In genomic region chr5:74962771-74963170, GRCm38 (mm10) we compare ENCODE assay signal across 18 mouse cellular contexts.
A peak's percentile ranks its signal among the peaks of the same experiment; 100 is the strongest.
DNase-seq lines count a peak whose midpoint lies in the region; ATAC-seq and TF ChIP-seq lines count a peak whose summit lies in the region.
"Had no signal": no experiment of that assay in that cellular context is flagged by ENCODE, and none has a peak within 500 bp of the region (broad histone marks: within the 10 kb centered on the region; RNA-seq: fewer than 3 reads in every experiment).

No protein-coding gene starts in this region.

- no peak overlapping the region for H3K9ac ChIP-seq in forebrain, postnatal 0 days
- H3K9ac ChIP-seq in forebrain, embryonic 14.5 days (ENCODE audit: low read length): no peak overlapping the region
- H3K9ac ChIP-seq in heart, embryonic 16.5 days (ENCODE audit: low read length): no peak overlapping the region
- H3K9ac ChIP-seq in limb, embryonic 15.5 days: no peak overlapping the region
- H3K9ac ChIP-seq: embryonic facial prominence, embryonic 15.5 days; forebrain, embryonic 12.5 days; liver, embryonic 14.5 days; midbrain, embryonic 12.5 days had no signal

- H3K4me1 ChIP-seq in forebrain, postnatal 0 days (ENCODE audit: insufficient read depth): no peaks in the 10 kb centered on the region; the same call in 1 of the 2 replicates
- H3K4me1 ChIP-seq in forebrain, embryonic 14.5 days (ENCODE audit: control insufficient read depth, insufficient read depth, low read length): peaks cover 2% of the 10 kb centered on the region; the same call in 1 of the 2 replicates
- H3K4me1 ChIP-seq in heart, embryonic 16.5 days (ENCODE audit: control insufficient read depth, insufficient read depth, low read length): 0 out of 2 replicates have a peak, but pooled peaks cover 6% of the 10 kb centered on the region
- peaks cover 34% of the 10 kb centered on the region for H3K4me1 ChIP-seq in limb, embryonic 15.5 days
- H3K4me1 ChIP-seq: forebrain, embryonic 12.5 days had no signal

- H3K36me3 ChIP-seq in forebrain, postnatal 0 days (ENCODE audit: insufficient read depth): no peaks in the 10 kb centered on the region
- H3K36me3 ChIP-seq in forebrain, embryonic 14.5 days (ENCODE audit: control insufficient read depth, insufficient read depth, low read length): no peaks in the 10 kb centered on the region
- no peaks in the 10 kb centered on the region for H3K36me3 ChIP-seq in heart, embryonic 16.5 days (ENCODE audit: control insufficient read depth, insufficient read depth)
- no peaks in the 10 kb centered on the region for H3K36me3 ChIP-seq in limb, embryonic 15.5 days
- H3K36me3 ChIP-seq: embryonic facial prominence, embryonic 15.5 days; forebrain, embryonic 12.5 days; hindbrain, embryonic 10.5 days; midbrain, embryonic 12.5 days had no signal

- peak; percentile 32; the same call in 1 of the 2 replicates for ATAC-seq in forebrain, postnatal 0 days
- no peak for ATAC-seq in forebrain, embryonic 14.5 days
- peak; percentile 49; the same call in 1 of the 2 replicates for ATAC-seq in heart, embryonic 16.5 days (replicated peaks; ENCODE audit: extremely low read depth, insufficient read depth, low FRiP score)
- peak; percentile 63; the same call in 1 of the 2 replicates for ATAC-seq in limb, embryonic 15.5 days (ENCODE audit: insufficient number of reproducible peaks, low FRiP score, low TSS enrichment, low read depth)
- ATAC-seq: activated CD4-positive, CD25-positive, alpha-beta regulatory T cell, adult 4 months; Patski had no signal

- H3K27ac ChIP-seq in forebrain, postnatal 0 days (ENCODE audit: low read depth, low read length): no peak overlapping the region
- no peak overlapping the region for H3K27ac ChIP-seq in forebrain, embryonic 14.5 days (ENCODE audit: low read depth, low read length)
- H3K27ac ChIP-seq in heart, embryonic 16.5 days (ENCODE audit: low read length): no peak overlapping the region
- 0 out of 2 replicates have a peak overlapping the region, but pooled peaks have one; percentile 5 for H3K27ac ChIP-seq in limb, embryonic 15.5 days
- H3K27ac ChIP-seq: embryonic facial prominence, embryonic 15.5 days; forebrain, embryonic 12.5 days; hindbrain, embryonic 10.5 days; liver, embryonic 14.5 days; midbrain, embryonic 12.5 days had no signal

- WGBS in forebrain, postnatal 0 days: 56% methylated on average over 5 of the region's 5 CpGs
- WGBS in forebrain, embryonic 14.5 days: 73% methylated on average over 5 of the region's 5 CpGs
- 56% methylated on average over 5 of the region's 5 CpGs for WGBS in heart, embryonic 16.5 days
- WGBS in limb, embryonic 15.5 days: 31% methylated on average over 5 of the region's 5 CpGs

- no peak overlapping the region for H3K4me2 ChIP-seq in forebrain, postnatal 0 days (ENCODE audit: low read depth)
- no peak overlapping the region for H3K4me2 ChIP-seq in forebrain, embryonic 14.5 days (ENCODE audit: low read length)
- H3K4me2 ChIP-seq in heart, embryonic 16.5 days (ENCODE audit: low read depth, low read length): no peak overlapping the region
- H3K4me2 ChIP-seq in limb, embryonic 15.5 days: no peak overlapping the region
- H3K4me2 ChIP-seq: embryonic facial prominence, embryonic 15.5 days; forebrain, embryonic 12.5 days; midbrain, embryonic 12.5 days had no signal

- H3K27me3 ChIP-seq in forebrain, postnatal 0 days (ENCODE audit: insufficient read depth, low read length): no peaks in the 10 kb centered on the region; the same call in 1 of the 2 replicates
- 0 out of 2 replicates have a peak, but pooled peaks cover 5% of the 10 kb centered on the region for H3K27me3 ChIP-seq in forebrain, embryonic 14.5 days (replicated peaks; ENCODE audit: control insufficient read depth, insufficient read depth, low read length)
- H3K27me3 ChIP-seq in heart, embryonic 16.5 days (ENCODE audit: control insufficient read depth, insufficient read depth, low read length): no peaks in the 10 kb centered on the region; the same call in 1 of the 2 replicates
- H3K27me3 ChIP-seq in limb, embryonic 15.5 days: no peaks in the 10 kb centered on the region
- H3K27me3 ChIP-seq: embryonic facial prominence, embryonic 15.5 days; Patski had no signal

- H3K4me3 ChIP-seq in forebrain, postnatal 0 days (ENCODE audit: low read depth, low read length): no peak overlapping the region
- no peak overlapping the region for H3K4me3 ChIP-seq in forebrain, embryonic 14.5 days (ENCODE audit: low read depth, low read length)
- no peak overlapping the region for H3K4me3 ChIP-seq in heart, embryonic 16.5 days (ENCODE audit: low read length)
- no peak overlapping the region for H3K4me3 ChIP-seq in limb, embryonic 15.5 days
- H3K4me3 ChIP-seq: embryonic facial prominence, embryonic 15.5 days; forebrain, embryonic 12.5 days; hindbrain, embryonic 10.5 days; midbrain, embryonic 12.5 days had no signal

- TF ChIP-seq CTCF in forebrain, postnatal 0 days (IDR thresholded peaks at IDR 0.05; ENCODE audit: low read depth): no peak

- H3K9me3 ChIP-seq in forebrain, postnatal 0 days (ENCODE audit: low read length): no peaks in the 10 kb centered on the region
- no peaks in the 10 kb centered on the region for H3K9me3 ChIP-seq in forebrain, embryonic 14.5 days (replicated peaks; ENCODE audit: control insufficient read depth, low read length)
- H3K9me3 ChIP-seq in heart, embryonic 16.5 days (replicated peaks; ENCODE audit: control insufficient read depth, low read length): no peaks in the 10 kb centered on the region
- no peaks in the 10 kb centered on the region for H3K9me3 ChIP-seq in limb, embryonic 15.5 days
- H3K9me3 ChIP-seq: embryonic facial prominence, embryonic 15.5 days; forebrain, embryonic 12.5 days; hindbrain, embryonic 10.5 days; midbrain, embryonic 12.5 days had no signal

- no peak for DNase-seq in forebrain, postnatal 0 days
- DNase-seq in forebrain, embryonic 14.5 days (ENCODE audit: low spot score): no peak
- DNase-seq in left cerebral cortex, postnatal 4 days: peak; percentile 12
- DNase-seq in left cerebral cortex, postnatal 36 days (ENCODE audit: low spot score in 2 of 2): no peak
- no peak for DNase-seq in layer of hippocampus, postnatal 36 days
- DNase-seq in layer of hippocampus, postnatal 25 days (ENCODE audit: extremely low spot score in 1 of 2, low spot score in 1 of 2): no peak
- DNase-seq: adrenal gland, postnatal 25 days; cerebellum, adult 18-20 months; kidney, adult 18-20 months had no signal

- intact Hi-C loops in left cerebral cortex, postnatal 4 days (cut with DNase I): loop anchor here (5.0 kb wide), 1 partner anchor 190 kb away; the partner anchor contains the start of gene Pdgfra
- intact Hi-C loops in left cerebral cortex, postnatal 36 days (cut with DNase I): loop anchor here (5.0 kb wide), 1 partner anchor 180 kb away; no protein-coding TSS in a partner anchor
